Mouse (Mus musculus): ENCODE data around the gene Sirt2. TPM values are rescaled to one million over a fixed set of nuclear protein-coding genes. Genes with fewer than 3 reads are reported as not detected.

The Sirt2 gene
- total RNA-seq, 2 experiments from 2014 or later: 85.1 to 87.0 TPM

- intact Hi-C loops (cut with DNase I): loop anchor here (10.0 kb wide), 1 partner anchor 442 kb away; the partner anchor contains the start of genes Kcnk6 and Yif1b
- no peak for DNase-seq
Measured at GRCm38 (mm10) chr7:28792391-28793185, 26.1 kb downstream of the Sirt2 start.

- intact Hi-C loops (cut with DNase I): loop anchor here (10.0 kb wide), 1 partner anchor 441 kb away; the partner anchor contains the start of genes Kcnk6 and Yif1b
- peak in 1 of 2 experiments; percentile 27 for DNase-seq
Measured at GRCm38 (mm10) chr7:28793834-28794233, 27.3 kb downstream of the Sirt2 start.

GRCm38 (mm10) chr7:28794496-28794895, 28.0 kb downstream of the Sirt2 start:
- intact Hi-C loops (cut with DNase I): loop anchor here (10.0 kb wide), 1 partner anchor 440 kb away; the partner anchor contains the start of genes Kcnk6 and Yif1b
- no peak for DNase-seq

GRCm38 (mm10) chr7:28795832-28796231, 29.3 kb downstream of the Sirt2 start:
- peak in 1 of 2 experiments; percentile 44 for DNase-seq
- intact Hi-C loops (cut with DNase I): loop anchor here (1.0 to 10.0 kb wide), 4 partner anchors 27 to 439 kb away; partner anchors contain the start of genes Actn4, Kcnk6 and Yif1b

DNA sequence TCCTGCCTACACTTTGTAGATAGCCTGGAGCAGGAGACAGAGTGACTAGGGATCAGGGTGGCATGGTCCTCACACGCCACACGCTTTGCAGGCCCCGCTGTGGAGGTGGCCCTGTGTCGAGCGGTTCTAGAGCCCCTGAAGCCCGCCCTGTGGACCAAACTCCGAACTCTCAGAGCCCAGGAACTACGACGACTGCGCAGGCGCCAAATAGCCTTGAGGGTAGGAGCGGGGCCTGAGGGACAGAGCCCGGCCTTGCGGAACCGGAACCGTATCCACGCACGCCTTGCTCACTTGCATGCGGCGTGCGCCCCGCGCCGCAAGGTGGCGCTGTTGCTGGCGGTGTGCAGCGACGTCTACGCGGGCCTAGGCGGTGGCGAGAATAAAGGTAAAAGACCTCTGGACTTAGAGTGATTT, 30.0 kb downstream of the Sirt2 start:
- peak; percentile 88 to 90 for DNase-seq
- intact Hi-C loops (cut with DNase I): loop anchor here (1.0 to 10.0 kb wide), 4 partner anchors 26 to 438 kb away; partner anchors contain the start of genes Actn4, Kcnk6 and Yif1b

- no peak for DNase-seq
- intact Hi-C loops (cut with DNase I): loop anchor here (5.0 to 10.0 kb wide), 2 partner anchors 162 to 435 kb away; partner anchors contain the start of genes Actn4, Kcnk6 and Yif1b
Measured at GRCm38 (mm10) chr7:28799994-28800393, 33.5 kb downstream of the Sirt2 start.

GRCm38 (mm10) chr7:28801451-28801850, 34.9 kb downstream of the Sirt2 start:
- intact Hi-C loops (cut with DNase I): no loop called here

DNA sequence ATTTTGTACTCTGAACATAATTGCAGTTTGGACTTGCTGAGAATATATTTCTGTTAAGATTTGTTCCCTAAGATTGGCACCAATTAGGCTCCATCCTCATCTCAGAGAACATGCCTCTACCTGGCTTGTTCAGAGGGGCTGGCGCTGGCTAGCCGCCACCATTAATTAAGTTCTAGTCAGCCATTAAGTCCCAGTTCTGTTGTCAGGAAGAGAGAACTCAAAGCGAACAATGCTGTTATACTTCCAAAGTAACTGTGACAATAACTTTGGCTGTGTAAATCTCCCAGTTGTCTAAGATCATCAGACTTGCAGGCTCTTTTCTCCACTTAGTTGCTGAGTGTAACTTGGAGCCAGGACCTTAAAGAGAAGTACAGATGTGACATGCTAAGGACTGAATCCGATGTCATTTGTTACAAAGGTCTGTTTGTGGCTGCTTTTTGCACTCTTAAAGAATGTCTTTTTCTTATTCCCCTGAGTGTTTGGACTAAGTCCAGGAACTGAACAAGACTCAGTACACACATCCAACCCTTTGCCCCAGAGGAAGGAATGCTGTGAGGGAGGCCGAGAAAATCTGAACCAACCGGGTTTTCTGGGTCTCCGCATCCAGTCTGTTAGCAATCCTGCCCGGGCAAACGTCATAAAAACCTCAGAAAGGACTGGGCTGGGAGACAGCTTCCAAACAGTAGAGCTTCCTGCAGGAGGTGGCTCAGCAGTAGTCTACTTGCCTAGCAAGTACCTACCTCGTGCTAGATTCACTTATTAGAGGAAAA, 35.6 kb downstream of the Sirt2 start:
- peak; percentile 47 to 48 for DNase-seq
- intact Hi-C loops (cut with DNase I): no loop called here

More at GRCm38 (mm10) chr7:28801451-28801850, 34.9 kb downstream of the Sirt2 start:
- DNase-seq: no peak

DNA sequence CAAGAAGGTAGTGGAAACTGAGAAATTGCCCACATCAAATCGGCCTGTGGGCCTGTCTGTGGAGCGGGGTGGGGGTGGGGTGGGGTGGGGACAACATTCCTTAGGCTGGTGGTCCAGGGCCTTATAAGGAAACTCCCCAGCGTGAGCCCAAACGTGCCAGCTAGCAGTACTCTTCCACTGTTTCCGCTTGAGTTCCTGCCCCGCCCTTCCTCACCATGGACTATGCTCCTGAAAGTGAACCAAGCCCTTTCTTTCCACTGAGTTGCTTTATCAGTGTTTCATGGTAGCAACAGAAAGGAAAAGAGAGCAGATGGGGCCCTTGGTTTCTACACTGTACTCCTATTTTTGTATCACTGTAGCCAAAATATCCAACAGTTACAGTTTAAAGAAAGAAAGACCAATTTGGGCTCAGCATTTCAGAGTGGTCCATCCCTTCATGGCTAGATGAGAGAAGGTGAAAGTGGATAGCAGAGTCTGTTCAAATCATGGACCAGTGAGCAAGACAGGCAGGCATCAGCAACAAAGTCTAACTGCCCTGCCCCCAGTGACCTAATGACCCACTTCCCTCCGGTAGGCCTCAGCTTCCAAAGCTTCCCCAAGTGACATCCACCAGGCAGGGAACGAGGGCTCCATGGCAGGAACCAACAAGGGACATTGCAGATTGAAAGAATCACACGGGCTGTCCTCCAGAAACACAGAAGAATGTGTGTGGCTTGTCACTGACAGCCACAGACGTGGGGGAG, 36.5 kb downstream of the Sirt2 start:
- DNase-seq: peak; percentile 36 to 37
- intact Hi-C loops (cut with DNase I): no loop called here

DNA sequence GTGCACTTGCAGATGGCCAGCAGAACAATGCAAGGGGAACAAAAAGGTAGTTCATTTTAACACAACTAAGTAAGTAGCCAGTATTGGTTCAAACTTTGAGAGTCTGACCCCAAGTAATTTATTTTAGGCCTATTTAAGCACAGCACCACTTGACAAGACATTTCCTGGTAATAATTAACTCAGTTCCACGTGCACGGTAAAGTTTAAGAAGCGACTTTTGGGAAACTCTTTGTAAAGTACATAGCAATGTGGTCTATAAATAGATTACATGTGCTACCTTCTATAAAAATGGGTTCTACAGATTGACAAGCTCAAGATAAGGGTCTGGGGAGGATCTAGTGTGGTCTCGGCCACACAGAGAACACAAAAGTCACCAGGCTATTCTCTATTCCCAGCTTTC, 37.2 kb downstream of the Sirt2 start:
- intact Hi-C loops (cut with DNase I): no loop called here
- no peak for DNase-seq

DNA sequence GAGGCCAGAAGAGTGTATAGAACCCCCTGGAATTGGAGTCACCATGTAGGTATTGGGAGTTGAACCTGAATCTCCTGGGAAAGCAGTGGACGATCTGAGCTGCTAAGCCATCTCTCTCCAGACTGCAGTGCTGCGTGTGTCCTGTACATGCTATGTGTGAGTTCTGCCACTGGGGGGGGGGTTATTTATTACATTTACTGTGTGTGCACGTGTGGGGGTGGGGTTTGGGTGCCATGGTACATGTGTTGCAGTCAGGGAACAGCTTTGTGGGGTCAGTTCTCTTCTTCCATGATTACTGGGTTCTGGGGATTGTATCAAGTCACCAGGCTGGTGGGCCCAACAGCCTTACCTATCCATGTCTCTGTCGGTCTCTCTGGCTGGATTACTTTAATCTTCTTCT, 40.3 kb downstream of the Sirt2 start:
- DNase-seq: no peak
- intact Hi-C loops (cut with DNase I): loop anchor here (5.0 kb wide), 1 partner anchor 430 kb away; no protein-coding TSS in a partner anchor

- DNase-seq: peak in 1 of 2 experiments; percentile 67
- intact Hi-C loops (cut with DNase I): loop anchor here (2.0 to 5.0 kb wide), 2 partner anchors 17 to 430 kb away; partner anchors contain the start of gene Ech1
Measured at GRCm38 (mm10) chr7:28807641-28808220, 41.2 kb downstream of the Sirt2 start.

DNA sequence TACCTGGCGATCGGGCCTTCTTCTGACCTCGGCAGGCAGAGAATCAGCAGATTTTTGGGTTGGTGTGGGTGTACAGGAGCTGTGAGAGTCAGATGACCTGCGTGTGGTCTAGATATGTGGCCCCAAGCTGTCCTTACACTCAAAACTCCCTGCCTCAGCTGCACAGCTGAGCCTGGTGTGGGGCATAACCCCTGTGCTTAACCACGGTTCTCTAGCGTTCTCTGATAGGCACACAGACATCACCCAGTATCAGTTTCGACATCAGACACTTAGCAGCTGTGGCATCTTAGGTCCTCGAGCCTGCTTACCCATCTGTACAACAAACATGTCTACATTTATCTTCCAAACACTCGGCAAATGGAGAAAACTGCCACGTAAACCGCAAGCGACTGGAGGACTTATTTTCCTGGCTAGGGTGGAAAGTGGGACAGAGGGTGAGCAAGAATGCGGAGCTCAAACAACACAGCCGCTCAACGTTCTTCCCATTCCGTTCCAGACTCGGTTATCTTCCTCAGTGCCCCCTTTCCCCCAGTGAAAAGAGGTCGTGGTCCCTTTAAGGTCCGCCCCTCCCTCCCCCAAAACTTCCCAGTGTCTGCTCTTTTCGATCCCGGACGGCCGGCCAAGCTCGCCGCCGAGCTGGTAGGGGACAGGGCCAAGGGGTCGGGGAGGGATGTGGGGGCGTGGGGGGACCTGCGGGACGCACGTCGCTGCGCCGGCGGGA, 41.8 kb downstream of the Sirt2 start, which contains the start of gene Hnrnpl:
TSS of gene Hnrnpl (plus strand) at position 321 of the 721 bp plus-strand sequence.
- intact Hi-C loops (cut with DNase I): loop anchor here (2.0 to 5.0 kb wide), 2 partner anchors 16 to 431 kb away; partner anchors contain the start of gene Ech1
- peak in 1 of 2 experiments; percentile 48 for DNase-seq

- DNase-seq: peak; percentile 97 to 98
- intact Hi-C loops (cut with DNase I): loop anchor here (2.0 to 5.0 kb wide), 2 partner anchors 16 to 432 kb away; partner anchors contain the start of gene Ech1
Measured at GRCm38 (mm10) chr7:28808957-28809393, 42.4 kb downstream of the Sirt2 start.

GRCm38 (mm10) chr7:28809401-28810089, 43.0 kb downstream of the Sirt2 start:
- intact Hi-C loops (cut with DNase I): loop anchor here (2.0 to 5.0 kb wide), 3 partner anchors 15 to 432 kb away; partner anchors contain the start of genes Actn4 and Ech1
- peak; percentile 68 to 71 for DNase-seq

GRCm38 (mm10) chr7:28810107-28811066, 43.9 kb downstream of the Sirt2 start:
- DNase-seq: peak; percentile 99 to 100
- intact Hi-C loops (cut with DNase I): loop anchor here (5.0 kb wide), 1 partner anchor 152 kb away; the partner anchor contains the start of gene Actn4

DNA sequence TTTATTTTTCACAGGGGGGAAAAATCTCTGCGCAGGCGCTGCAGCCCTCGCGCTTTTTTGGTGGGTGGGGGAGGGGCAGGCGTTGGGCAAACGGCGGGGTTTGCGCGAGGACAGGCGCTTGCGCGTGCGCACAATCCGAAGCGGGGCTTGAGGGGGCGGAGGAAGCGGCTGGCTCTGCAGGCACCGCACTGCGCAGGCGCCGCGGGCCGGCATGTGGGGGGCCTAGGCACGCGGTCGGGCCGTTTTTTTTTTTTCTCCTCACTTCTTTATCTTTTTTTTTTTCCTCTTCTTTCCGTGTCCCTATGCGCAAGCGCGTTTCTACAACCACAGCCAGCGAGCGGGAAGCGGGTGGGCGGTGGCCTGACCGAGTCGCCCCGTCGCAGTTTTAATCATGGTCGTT, 44.7 kb downstream of the Sirt2 start:
- intact Hi-C loops (cut with DNase I): loop anchor here (5.0 kb wide), 1 partner anchor 151 kb away; the partner anchor contains the start of gene Actn4
- DNase-seq: peak; percentile 92 to 93
